Mouse (Mus musculus) adrenal gland, postnatal 14 days (tissue): ENCODE measurements at regions not wholly inside any gene's neighbourhood (a gene's known extent, or its start where the extent isn't known, plus 50 kb on each side); places are given as distances from the start of the nearest gene placed in this dataset.
A peak's percentile ranks its signal among the peaks of the same experiment; 100 is the strongest.

Experiments
- DNase-seq: peaks from one replicate; pipeline ENCODE4 v3.0.0; 2021; ENCODE audit warnings: mixed read lengths

DNA sequence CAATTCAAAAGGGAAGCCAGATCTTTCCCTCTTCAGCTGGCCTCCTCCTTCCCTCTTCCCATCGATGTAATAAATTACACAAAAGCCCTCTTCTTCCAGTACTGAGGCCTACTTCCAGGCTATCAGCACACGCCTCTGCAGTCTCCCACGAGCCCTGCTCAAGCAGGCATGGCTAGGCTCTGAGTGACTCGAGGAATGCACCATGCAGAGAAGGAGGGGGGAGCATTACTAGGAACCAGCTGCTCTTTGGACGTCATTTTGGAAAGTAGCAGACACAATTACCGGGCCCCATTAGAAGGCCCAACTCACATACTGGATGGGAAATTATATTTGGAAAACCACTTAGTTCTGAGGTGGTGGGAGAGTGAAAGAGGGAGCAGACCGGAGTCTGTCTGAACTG is 253.7 kb downstream of the Cd83 start:
- no peak for DNase-seq

DNA sequence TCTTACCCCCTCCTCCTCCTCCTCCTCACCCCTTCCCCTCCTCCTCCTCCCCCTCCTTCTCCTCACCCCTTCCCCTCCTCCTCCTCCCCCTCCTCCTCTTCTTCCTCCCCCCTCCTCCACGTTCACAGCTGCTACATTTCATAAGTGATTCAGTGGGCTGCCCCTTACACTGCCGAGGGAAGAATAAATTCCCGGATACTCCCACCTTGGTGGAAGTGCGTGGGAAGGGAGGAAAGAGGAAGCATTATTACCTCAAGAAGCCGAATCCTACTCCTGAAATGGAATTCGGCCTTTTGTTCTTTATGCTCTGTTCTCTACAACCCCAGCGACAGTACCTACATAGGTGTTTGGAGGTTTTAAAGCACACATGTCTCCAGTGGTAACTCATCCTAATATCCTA is 256.1 kb downstream of the Cd83 start:
- DNase-seq, result no peak

GRCm38 (mm10) chr13:44042730-44043493 is 258.3 kb downstream of the Cd83 start:
- no peak for DNase-seq

DNA sequence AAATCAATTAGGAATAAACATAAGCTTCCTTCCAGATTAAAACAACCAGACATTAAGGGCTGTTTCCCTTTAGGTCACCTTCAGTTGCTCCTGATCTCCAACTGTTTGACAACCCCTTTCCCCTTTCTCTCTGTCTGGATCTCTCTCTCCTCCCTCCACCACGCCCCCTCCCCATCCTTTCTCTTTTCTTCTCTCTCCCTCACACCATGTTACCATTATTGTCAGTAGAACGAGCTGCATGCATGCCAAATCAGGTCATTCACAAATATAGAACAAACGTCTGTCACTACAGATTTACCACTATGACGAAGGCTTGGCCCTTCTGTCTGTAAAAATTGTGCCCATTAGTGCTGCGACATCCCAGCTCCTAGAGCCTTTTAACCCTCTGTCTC is 258.9 kb downstream of the Cd83 start:
- DNase-seq, result no peak

GRCm38 (mm10) chr13:44044546-44045216 is 260.1 kb downstream of the Cd83 start:
- no peak for DNase-seq

GRCm38 (mm10) chr13:44046436-44046835 is 261.9 kb downstream of the Cd83 start:
- DNase-seq, result no peak

GRCm38 (mm10) chr13:44054157-44054556 is 269.6 kb downstream of the Cd83 start:
- DNase-seq, result no peak

DNA sequence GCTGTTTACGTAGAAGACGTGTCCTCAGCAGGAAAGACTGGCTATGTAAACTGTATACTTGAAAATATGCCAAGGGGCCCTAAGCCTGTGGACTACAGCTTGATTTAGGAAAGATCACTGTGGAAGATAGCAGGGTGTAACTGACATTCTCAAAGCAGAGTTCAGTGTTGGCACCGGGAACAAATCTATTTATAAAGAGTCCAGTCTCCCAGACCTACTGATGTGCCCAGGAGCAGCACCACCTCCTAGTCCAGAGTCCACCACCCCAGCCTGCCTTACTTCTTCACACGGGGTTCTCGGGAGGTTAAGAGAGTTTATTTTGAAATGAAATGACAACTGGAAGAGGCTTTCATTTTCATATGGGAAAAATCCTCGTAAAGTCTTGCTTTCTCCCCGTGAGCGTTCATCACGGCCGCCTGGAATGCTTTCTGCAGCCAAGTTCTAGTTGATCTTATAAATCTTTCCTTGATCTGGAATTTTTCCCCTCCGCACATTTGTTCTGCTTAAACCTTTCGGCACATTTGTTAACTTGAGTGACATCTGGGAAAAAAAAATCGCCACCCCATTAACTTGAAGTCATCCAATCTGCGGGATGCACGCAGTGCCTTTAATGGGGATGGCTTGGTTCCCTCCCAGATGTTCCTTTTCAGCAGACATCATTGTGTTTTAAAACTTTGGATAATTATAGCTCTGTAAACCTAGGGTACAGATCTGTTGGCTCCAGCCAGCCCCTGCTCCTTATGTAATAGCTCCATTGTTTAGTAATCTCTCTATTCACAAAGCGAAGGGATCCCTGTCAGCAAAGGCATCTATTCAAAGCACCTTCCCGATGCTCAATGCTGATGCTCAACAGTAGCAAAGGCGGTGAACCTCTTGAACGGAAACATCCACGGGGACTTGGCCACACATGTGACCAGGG is 271.3 kb downstream of the Cd83 start:
- DNase-seq, result no peak

DNA sequence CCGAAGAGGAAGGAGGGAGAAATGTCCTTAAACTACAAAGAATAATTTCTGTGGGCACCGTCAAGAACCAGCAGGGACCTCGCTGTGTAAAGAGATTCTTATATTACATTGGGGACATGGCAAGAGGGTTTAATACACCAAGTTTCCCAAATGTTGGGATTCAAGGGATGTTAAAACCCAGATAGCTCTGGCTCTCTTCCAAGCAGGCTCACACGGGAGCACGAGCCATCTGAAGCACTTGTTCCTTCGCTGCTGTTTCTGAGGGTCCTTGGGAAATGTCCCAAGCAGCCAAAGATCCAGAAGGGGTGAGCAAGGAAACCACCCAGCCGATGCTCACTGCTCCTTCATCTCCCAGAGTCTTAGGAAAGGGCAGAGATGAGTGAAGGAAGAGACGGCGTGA is 272.1 kb downstream of the Cd83 start:
- DNase-seq, result no peak

DNA sequence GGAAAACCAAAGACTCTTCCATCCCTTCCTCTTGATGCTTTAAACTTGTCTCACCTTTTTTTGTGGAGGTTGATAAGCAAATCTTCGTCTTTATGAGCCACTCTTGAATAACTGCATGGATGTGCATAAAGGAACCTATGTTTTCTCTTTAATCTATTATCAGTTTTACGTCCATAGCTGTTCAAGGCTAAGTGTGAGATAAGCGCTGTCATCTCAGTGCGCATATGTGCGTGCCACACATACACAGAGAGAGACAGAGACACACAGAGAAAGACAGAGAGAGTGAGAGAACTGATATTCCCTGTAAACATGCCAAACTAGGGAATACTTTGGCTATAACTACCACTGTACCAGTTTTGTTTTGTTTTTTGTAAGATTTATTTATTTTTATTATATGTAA is 273.0 kb downstream of the Cd83 start:
- no peak for DNase-seq

DNA sequence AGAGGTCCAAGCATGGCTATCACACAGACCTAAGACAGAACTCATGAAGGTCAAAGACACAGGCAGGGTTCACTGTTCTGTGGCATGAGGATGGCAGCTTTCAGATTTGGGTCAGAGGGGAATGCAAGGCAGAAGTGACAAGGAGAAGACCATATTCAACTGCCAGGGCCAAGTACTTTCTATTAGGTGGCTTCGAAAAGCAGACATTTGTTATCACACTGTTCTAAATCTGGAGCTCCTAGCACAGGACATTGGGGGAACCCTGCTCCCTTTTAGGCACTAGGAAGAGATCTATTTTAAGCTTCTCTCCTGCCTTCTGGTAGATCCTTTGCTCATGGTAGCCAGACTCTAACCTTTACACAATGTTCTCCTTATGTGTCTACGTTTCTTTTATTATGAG is 273.7 kb downstream of the Cd83 start:
- no peak for DNase-seq

- no peak for DNase-seq
Measured at GRCm38 (mm10) chr13:44059436-44059835, 274.9 kb downstream of the Cd83 start.

DNA sequence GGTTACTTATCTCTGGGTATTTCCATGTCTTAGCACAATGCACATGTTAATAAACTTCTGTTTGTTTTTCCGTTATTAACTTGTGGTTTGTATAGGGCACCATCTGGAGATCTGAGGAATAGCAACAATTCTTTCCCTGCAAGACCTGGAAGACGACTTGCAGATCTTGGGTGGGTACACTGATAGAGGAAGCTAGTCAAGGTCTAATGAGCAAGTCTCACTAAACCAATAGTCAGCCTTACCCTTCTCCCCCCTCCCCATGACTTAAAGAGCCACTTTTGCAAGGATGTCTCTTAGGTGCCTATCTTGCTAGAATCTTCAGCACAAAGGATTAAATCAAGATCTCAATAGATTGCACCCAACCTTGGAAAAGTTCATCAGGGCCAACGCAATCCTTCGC is 276.7 kb downstream of the Cd83 start:
- DNase-seq, result no peak

- DNase-seq, result no peak
Measured at GRCm38 (mm10) chr13:44061721-44062300, 277.2 kb downstream of the Cd83 start.

GRCm38 (mm10) chr13:44063317-44063716 is 278.7 kb downstream of the Cd83 start:
- no peak for DNase-seq

DNA sequence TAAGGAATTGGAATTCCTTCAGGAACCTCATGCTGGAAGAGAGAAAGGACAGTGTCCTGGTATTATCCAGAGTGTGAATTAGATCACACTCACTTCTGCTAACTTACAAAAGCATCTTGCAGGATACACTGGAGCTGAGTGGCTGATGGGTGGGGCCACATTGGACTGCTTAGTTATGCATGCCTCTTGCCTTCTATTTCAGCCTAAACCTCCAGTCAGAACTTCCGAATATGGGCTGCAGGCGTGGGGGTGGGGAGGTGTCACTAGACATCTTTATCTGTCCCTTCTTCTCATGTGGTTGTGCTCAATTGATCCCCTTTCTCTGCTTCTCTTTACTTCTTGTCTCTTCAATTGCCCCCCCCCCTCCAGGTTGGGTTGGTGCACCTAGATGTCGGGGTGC is 279.5 kb downstream of the Cd83 start:
- no peak for DNase-seq

GRCm38 (mm10) chr13:44065741-44066185 is 281.2 kb downstream of the Cd83 start:
- DNase-seq, result peak; percentile 65

DNA sequence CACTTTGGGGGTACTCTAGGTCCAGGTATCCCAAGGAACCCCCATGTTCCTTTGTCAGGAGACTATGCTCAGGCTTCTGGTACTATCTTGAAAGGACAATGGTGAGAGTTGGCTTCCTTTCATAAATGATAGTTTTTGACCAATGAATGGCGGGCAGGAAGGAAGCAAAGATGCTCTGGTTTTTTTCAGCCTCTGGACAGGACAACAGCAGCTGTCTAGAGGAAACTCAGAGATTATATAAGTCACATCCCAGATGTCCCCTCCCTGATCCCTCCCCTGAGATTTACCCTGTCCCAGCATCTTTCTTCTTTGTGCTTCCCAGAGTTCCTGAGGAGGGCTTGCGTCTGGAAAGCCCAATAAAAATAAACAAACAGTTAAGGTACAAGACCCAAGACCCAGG is 282.7 kb downstream of the Cd83 start:
- no peak for DNase-seq

DNA sequence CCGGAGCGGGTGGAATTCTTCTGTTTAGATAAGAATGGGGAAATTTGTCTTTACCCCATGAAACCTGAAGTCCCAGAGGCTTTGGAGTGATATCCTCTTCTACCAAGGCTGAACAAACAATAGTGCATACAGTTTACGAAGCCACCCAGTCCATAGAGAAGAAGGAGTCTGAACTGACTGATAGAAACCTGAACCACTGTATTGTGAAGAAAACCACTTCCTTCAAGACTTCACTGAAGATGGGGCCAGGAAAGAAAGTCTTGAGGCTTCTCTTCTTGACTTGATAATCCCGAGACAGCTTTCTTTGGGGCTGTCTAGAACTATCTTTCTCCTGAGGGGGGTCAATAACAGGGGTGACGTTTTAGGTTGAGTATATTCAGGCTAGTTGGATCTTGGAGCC is 284.4 kb downstream of the Cd83 start:
- DNase-seq, result no peak

GRCm38 (mm10) chr13:44073122-44073521 is 288.5 kb downstream of the Cd83 start:
- no peak for DNase-seq

DNA sequence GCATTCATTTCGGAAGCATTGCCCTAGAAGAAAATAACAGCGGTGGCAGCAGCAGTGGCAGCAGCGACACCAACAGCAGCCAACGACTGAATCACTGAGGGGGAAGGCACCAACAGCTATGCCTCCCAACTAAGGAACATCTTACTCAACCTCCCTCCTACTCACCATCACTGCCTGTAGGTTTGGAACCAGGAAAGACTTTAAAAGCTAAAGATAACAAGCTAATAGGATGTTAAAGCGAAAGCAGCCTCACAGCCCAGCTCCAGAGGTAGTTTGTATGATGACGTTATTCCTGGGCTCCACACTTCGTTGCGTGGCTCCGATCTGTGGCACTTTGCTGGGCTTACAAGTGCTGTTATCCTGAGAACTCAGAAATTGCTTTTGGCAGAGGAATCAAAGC is 289.6 kb downstream of the Cd83 start:
- no peak for DNase-seq

GRCm38 (mm10) chr13:44077022-44077421 is 292.4 kb downstream of the Cd83 start:
- DNase-seq, result no peak
